Mouse (Mus musculus) stomach, embryonic 16.5 days (tissue): Measurements from ENCODE around the gene Psmd2. TPM values are rescaled to one million over a fixed set of nuclear protein-coding genes. Genes with fewer than 3 reads are reported as not detected.
A peak's percentile ranks its signal among the peaks of the same experiment; 100 is the strongest.

Source experiments
- ATAC-seq: fragments of 200-750 bp; cut with Nextera tagmentation; 2 replicates; pipeline ENCODE4 v1.8.0; 2017; ENCODE audit warnings: moderate number of reproducible peaks, moderate TSS enrichment; ENCODE audit not compliant: insufficient read depth, low FRiP score
- H3K27ac ChIP-seq: fragments of 300-500 bp; sonication (generic); 2 replicates; pipeline ENCODE4 v1.5.1; 2014; ENCODE audit warnings: low read length
- H3K27me3 ChIP-seq: fragments of 300-500 bp; sonication (generic); 2 replicates; pipeline ENCODE4 v1.6.1; 2014; ENCODE audit warnings: low read length, control low read depth, mixed read lengths; ENCODE audit not compliant: control insufficient read depth, insufficient read depth
- H3K36me3 ChIP-seq: fragments of 300-500 bp; sonication (generic); 2 replicates; pipeline ENCODE4 v1.6.1; 2014; ENCODE audit warnings: low read length; ENCODE audit not compliant: control insufficient read depth, insufficient read depth
- H3K4me1 ChIP-seq: fragments of 300-500 bp; sonication (generic); 2 replicates; pipeline ENCODE4 v1.6.1; 2014; ENCODE audit warnings: low read length, control low read depth, mixed read lengths; ENCODE audit not compliant: control insufficient read depth, insufficient read depth
- H3K4me2 ChIP-seq: fragments of 300-500 bp; sonication (generic); 2 replicates; pipeline ENCODE4 v1.6.1; 2014; ENCODE audit warnings: low read depth, low read length, mixed read lengths
- H3K4me3 ChIP-seq: fragments of 300-500 bp; sonication (generic); replicated peaks from 2 replicates; pipeline ENCODE4 v1.5.1; 2014; ENCODE audit warnings: mild to moderate bottlenecking, low read length
- H3K9ac ChIP-seq: fragments of 300-500 bp; sonication (generic); 2 replicates; pipeline ENCODE4 v1.6.1; 2014; ENCODE audit warnings: low read length
- H3K9me3 ChIP-seq: fragments of 300-500 bp; sonication (generic); replicated peaks from 2 replicates; pipeline ENCODE4 v1.6.1; 2016; ENCODE audit warnings: low read length, control low read depth; ENCODE audit not compliant: control insufficient read depth
- WGBS: fragments of 180-500 bp; shearing (Covaris S2); extraction: QIAGEN DNeasy Blood & Tissue Kit; methylation state at CpG from one replicate; pipeline ENCODE4 v1.1.7; 2014; 5-methylcytosine and 5-hydroxymethylcytosine counted together
- polyA plus RNA-seq: library from polyadenylated mRNA; unstranded; fragments of >200 nt; fragmentation: Nextera tagmentation; extraction: Ambion mirVana; gene quantifications from 2 replicates; pipeline ENCODE4 v1.2.1, GENCODE M21; 2015

The Psmd2 gene
- polyA plus RNA-seq, result 291 and 307 TPM in 2 replicates

DNA sequence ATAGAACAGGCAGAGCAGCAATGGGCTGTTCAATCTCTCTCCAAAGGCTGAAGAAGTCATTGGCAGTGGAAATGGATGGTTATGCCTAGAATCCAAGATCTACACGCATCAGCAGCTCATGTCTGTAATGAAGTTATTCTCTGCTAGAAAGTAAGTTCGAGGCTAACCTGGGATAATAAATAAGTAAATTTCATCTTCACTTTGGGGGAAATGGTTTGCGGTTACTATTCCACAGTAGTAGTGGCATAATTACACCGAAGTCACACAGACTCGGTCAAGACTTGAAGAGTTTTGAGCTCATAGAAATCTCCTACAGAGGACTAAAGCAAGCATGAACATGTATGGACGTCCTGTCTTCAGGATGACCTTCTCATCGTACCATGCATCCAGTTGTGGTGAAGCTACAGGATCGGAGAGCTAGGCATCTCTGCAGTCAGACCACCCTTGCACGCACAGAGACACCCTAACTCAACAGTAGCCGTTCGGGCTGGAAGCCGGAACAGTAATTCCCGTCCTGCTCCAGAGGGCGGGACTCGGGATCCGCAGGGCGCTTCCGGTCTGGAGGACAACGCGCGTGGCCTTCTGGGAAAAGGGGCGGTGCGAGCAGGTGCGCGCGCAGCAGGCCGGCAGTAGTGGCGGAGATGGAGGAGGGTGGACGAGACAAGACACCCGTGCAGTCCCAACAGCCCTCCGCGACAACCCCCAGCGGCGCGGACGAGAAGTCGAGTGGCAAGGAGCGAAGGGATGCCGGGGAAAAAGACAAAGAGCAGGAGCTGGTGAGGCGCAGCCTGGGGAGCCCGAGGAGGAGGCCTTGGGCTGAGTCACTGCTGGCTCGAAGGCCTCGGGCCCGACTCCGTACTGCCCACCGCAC is at the start of gene Psmd2:
Gene Psmd2, plus strand, starts transcription at position 577 of the 871 bp plus-strand sequence.
- 2% methylated on average over 46 of the region's 46 CpGs for WGBS
- no peaks in the 10 kb centered on the region for H3K27me3 ChIP-seq
- H3K9ac ChIP-seq, result peak within 1 kb of the TSS; percentile 87
- H3K4me2 ChIP-seq, result peak within 1 kb of the TSS; percentile 95
- ATAC-seq, result peak; percentile 97
- H3K27ac ChIP-seq, result peak within 1 kb of the TSS; percentile 81
- peaks cover 12% of the 10 kb centered on the region for H3K4me1 ChIP-seq
- H3K9me3 ChIP-seq, result no peaks in the 10 kb centered on the region
- peak within 1 kb of the TSS; percentile 91 for H3K4me3 ChIP-seq
- peaks cover 8% of the 10 kb centered on the region for H3K36me3 ChIP-seq

DNA sequence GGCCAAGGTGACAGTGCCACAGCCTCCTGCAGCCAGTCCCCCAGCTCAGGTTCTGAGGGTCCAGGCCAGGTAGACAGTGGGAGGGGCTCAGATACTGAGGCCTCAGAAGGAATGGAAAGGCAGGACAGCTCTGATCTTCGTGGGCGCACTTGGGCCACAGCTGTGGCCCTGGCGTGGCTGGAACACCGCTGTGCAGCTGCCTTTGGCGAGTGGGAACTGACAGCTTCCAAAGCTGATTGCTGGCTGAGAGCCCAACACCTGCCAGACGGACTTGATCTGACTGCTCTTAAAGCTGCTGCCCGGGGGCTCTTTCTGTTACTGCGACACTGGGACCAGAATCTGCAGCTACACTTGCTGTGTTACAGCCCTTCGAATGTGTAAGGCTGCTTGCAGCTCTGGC is 46.7 kb upstream of the Psmd2 start:
- H3K9me3 ChIP-seq, result no peaks in the 10 kb centered on the region
- no peak for ATAC-seq
- no peak overlapping the region for H3K4me3 ChIP-seq
- H3K27ac ChIP-seq, result no peak overlapping the region
- H3K27me3 ChIP-seq, result no peaks in the 10 kb centered on the region
- 64% methylated on average over 9 of the region's 9 CpGs for WGBS
- no peak overlapping the region for H3K4me2 ChIP-seq
- H3K9ac ChIP-seq, result no peak overlapping the region
- peaks cover 2% of the 10 kb centered on the region for H3K4me1 ChIP-seq
- peaks cover 7% of the 10 kb centered on the region; the same call in 1 of the 2 replicates for H3K36me3 ChIP-seq

- Histone ChIP-seq H3K36me3 (peaks cover 4% of the 10 kb centered on the region; the same call in 1 of the 2 replicates), H3K9me3 (no peaks in the 10 kb centered on the region), H3K9ac (peak overlapping the region; percentile 93), H3K27me3 (no peaks in the 10 kb centered on the region), H3K27ac (peak overlapping the region; percentile 91), H3K4me2 (peak overlapping the region; percentile 99), H3K4me1 (peaks cover 7% of the 10 kb centered on the region), H3K4me3 (peak overlapping the region; percentile 97)
- WGBS, result under 1% methylated on average over 28 of the region's 28 CpGs
- peak; percentile 55; the same call in 1 of the 2 replicates for ATAC-seq
These were observed 40.7 kb upstream of the Psmd2 start for GRCm38 (mm10) chr16:20610501-20611356.

- 1% methylated on average over 41 of the region's 41 CpGs for WGBS
- ATAC-seq, result peak; percentile 98
- Histone ChIP-seq H3K27me3 (no peaks in the 10 kb centered on the region), H3K27ac (peak within 1 kb of the TSS; percentile 91), H3K9ac (peak within 1 kb of the TSS; percentile 93), H3K4me3 (peak within 1 kb of the TSS; percentile 97), H3K36me3 (no peaks in the 10 kb centered on the region; the same call in 1 of the 2 replicates), H3K4me2 (peak within 1 kb of the TSS; percentile 99), H3K4me1 (peaks cover 7% of the 10 kb centered on the region), H3K9me3 (no peaks in the 10 kb centered on the region)
These were observed 39.9 kb upstream of the Psmd2 start, which contains the start of the genes Eef1akmt4, Gm49333 and Alg3 for GRCm38 (mm10) chr16:20611357-20612227. Gene Eef1akmt4, plus strand, starts transcription at chr16:20611593. Gene Gm49333, plus strand, starts transcription at chr16:20611610. Gene Alg3, minus strand, starts transcription at chr16:20611735.

DNA sequence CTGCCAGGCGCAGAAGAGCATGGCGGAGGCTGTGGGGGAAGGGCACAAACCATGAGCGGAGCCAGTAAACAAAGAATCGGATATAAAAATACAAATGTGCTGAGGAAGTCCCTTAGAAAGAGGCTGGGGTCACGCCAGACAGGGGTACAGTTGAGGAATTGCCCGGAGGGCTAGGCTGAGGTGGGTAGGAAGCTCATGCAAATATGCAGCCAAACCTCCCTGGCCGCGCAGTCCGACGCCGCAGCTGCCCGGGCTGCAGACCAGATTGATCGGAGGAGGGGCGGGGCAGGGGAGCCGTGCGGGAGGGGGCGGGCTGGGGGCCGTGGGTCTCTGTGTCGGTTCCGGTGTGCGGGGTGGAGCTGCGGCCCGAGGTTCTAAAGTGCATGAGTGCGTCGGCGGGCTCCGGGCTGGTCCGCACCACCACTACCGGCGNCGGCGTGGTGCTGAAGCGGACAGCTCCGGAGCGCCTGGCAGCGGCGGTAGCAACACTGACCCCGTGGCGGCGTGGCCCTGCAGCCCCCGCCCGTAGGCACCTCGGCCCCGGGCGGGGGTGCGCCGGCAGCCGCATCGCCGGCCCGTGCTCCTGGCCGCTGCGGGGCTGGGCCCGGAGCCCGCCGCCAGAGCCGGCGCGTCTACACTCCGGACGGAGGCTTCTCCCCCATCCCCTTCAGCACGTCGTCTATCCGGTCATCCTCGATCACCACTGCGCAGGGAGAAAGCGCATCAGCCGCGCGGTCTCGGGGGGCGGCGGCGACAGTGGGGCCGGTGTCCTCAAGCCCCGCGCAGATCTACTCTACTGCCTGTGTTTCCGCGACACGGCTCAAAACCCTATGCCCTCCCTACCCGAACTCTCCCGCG is 31.7 kb upstream of the Psmd2 start:
- WGBS, result 3% methylated on average over 81 of the region's 83 CpGs
- Histone ChIP-seq H3K9ac (no peak overlapping the region), H3K9me3 (no peaks in the 10 kb centered on the region), H3K4me2 (peak overlapping the region; percentile 87), H3K27me3 (peaks cover 23% of the 10 kb centered on the region), H3K27ac (no peak overlapping the region), H3K36me3 (no peaks in the 10 kb centered on the region), H3K4me3 (peak overlapping the region; percentile 55), H3K4me1 (peaks cover 22% of the 10 kb centered on the region)
- ATAC-seq, result peak; percentile 45

DNA sequence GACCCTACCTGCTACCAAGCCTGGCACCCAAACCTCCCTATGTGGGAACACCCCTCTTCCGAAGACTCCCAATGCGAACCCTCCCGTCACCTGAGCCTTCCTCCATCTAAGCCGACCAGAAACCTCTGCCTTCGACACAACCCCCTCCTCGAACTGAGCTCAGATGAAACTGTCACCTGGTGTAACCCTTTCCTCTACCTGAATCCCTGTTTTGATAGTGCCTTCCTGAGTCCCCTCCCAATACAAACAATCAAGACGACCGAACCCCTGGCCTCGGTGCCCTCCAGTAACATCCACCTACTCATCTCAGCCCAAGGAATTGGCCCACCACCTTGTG is 31.1 kb upstream of the Psmd2 start:
- no peak overlapping the region for H3K27ac ChIP-seq
- no peaks in the 10 kb centered on the region for H3K9me3 ChIP-seq
- 0% methylated on average over 9 of the region's 9 CpGs for WGBS
- peaks cover 23% of the 10 kb centered on the region for H3K27me3 ChIP-seq
- H3K4me1 ChIP-seq, result peaks cover 22% of the 10 kb centered on the region
- peak overlapping the region; percentile 87 for H3K4me2 ChIP-seq
- 0 out of 2 replicates have a peak overlapping the region, but pooled peaks have one; percentile 66 for H3K9ac ChIP-seq
- H3K4me3 ChIP-seq, result peak overlapping the region; percentile 55
- ATAC-seq, result no peak
- no peaks in the 10 kb centered on the region for H3K36me3 ChIP-seq

- Histone ChIP-seq H3K4me2 (peak overlapping the region; percentile 87), H3K9ac (peak overlapping the region; percentile 66), H3K27me3 (peaks cover 23% of the 10 kb centered on the region), H3K36me3 (no peaks in the 10 kb centered on the region), H3K4me1 (peaks cover 22% of the 10 kb centered on the region), H3K27ac (no peak overlapping the region), H3K9me3 (no peaks in the 10 kb centered on the region), H3K4me3 (peak overlapping the region; percentile 55)
- WGBS, result under 1% methylated on average over 32 of the region's 32 CpGs
- ATAC-seq, result no peak
These were observed 30.7 kb upstream of the Psmd2 start for GRCm38 (mm10) chr16:20620751-20621190.
